Mouse (Mus musculus): ENCODE data around the gene Cubn. TPM values are rescaled to one million over a fixed set of nuclear protein-coding genes. Genes with fewer than 3 reads are reported as not detected.

Gene Cubn
- polyA plus RNA-seq, 1 experiment from 2014 or later = 0.84 TPM

DNA sequence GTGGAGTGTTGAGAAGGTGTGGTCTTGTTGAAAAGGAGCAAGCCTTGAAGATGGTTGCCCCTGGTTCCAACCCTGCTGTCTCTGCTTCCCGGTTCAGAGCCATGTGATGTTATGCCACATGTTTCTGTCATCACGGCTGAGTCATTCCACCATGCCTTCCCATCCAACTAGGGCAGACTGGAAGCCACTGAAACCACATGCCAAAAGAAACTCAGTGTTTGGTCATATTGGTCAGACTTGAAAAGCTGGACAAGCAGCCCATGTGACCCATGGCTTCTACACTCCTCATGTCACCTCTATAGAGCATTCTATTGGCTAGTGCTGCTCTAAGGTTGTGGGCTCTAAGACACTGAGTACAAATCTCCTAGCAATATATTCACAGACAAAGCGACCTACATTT, 261.9 kb downstream of the Cubn start:
- ATAC-seq (ENCODE audit: insufficient read depth, low FRiP score) = no peak
- Histone ChIP-seq H3K27ac (ENCODE audit: low read length) (no peak overlapping the region), H3K36me3 (ENCODE audit: control insufficient read depth, insufficient read depth, low read length) (no peaks in the 10 kb centered on the region), H3K9ac (ENCODE audit: low read length) (no peak overlapping the region), H3K4me2 (ENCODE audit: low read depth, low read length) (no peak overlapping the region), H3K4me1 (ENCODE audit: control insufficient read depth, insufficient read depth, low read length) (no peaks in the 10 kb centered on the region), H3K4me3 (replicated peaks; ENCODE audit: low read length) (no peak overlapping the region), H3K27me3 (ENCODE audit: control insufficient read depth, insufficient read depth, low read length) (no peaks in the 10 kb centered on the region), H3K9me3 (replicated peaks; ENCODE audit: control insufficient read depth, low read length) (no peaks in the 10 kb centered on the region)
- WGBS = 92% methylated on average over 3 of the region's 3 CpGs

Other genes with a start within 250 kb of the Cubn start
- 167 and 177 TPM in 2 replicates for gene Rsu1, start 220.4 kb downstream of the Cubn start, polyA plus RNA-seq (2015; fragmentation: Nextera tagmentation; extraction: Ambion mirVana)
- 8.0 and 8.4 TPM in 2 replicates for gene Trdmt1, start 52.9 kb upstream of the Cubn start, polyA plus RNA-seq (2015; fragmentation: Nextera tagmentation; extraction: Ambion mirVana)
- gene Vim, start 82.1 kb upstream of the Cubn start, polyA plus RNA-seq (2015; fragmentation: Nextera tagmentation; extraction: Ambion mirVana) = 472 and 493 TPM in 2 replicates

All from stomach, embryonic 16.5 days (tissue).